Mouse (Mus musculus) adrenal gland, adult 2 months (tissue): ENCODE measurements around the gene Gadd45g. TPM values are rescaled to one million over a fixed set of nuclear protein-coding genes. Genes with fewer than 3 reads are reported as not detected.

Experiments used
- DNase-seq: peaks from one replicate; pipeline ENCODE4 v3.0.0; 2021
- polyA plus RNA-seq: library from polyadenylated mRNA; depleted of rRNA; stranded (reverse); fragments of >200 nt; gene quantifications from 2 replicates; pipeline ENCODE4 v1.2.3, GENCODE M21; 2012; rRNA removed
- total RNA-seq, 2 experiments: library from RNA; stranded (reverse); gene quantifications; 2 replicates each; pipeline ENCODE4 v1.2.3; 2021

Gadd45g gene
- total and polyA plus RNA-seq, 3 experiments: 20.8 to 57.6 (median 41.0) TPM

DNA sequence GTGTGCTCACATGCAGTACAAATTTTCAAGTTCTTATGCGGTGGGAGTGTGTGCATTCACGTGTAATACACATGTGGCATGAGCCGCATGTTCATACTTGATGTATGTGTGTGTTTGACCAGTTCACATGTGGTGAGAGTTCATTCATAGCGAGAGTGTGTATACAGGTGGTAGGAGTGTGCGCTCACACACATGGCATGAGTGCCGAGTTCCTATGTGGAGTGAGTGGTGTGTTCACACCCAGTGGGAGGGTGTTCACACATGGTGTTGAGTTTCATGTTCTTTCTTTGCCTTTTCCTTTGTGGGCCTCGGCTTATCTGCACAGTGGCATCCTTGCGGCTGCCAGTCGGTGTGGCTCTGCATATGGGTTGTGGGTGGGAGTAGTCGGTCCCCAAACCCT lies 39.1 kb downstream of the Gadd45g start:
- DNase-seq: no peak

GRCm38 (mm10) chr13:51886085-51886484 lies 39.6 kb downstream of the Gadd45g start:
- DNase-seq: no peak

DNA sequence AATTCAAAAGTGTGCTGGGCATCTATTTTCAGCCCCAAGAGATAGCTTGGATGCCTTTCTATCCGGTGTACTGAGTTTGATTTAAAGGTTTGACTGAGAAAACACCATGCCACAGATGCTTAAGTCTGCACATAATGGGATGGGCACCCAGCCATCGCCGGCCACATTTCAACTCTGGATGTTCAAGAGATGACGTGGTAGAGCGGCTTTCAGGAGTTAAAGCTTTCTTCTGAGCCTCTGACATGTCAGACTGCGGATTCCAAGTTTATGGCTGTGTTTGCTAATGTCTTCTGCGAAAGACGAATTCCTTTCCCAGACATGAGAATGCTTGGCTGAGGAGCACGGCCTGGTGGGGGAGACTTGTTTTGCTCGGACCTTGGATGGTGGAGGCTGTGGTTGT lies 40.2 kb downstream of the Gadd45g start:
- DNase-seq: no peak

- DNase-seq: no peak
These were observed 41.9 kb downstream of the Gadd45g start for GRCm38 (mm10) chr13:51888426-51888825.

DNA sequence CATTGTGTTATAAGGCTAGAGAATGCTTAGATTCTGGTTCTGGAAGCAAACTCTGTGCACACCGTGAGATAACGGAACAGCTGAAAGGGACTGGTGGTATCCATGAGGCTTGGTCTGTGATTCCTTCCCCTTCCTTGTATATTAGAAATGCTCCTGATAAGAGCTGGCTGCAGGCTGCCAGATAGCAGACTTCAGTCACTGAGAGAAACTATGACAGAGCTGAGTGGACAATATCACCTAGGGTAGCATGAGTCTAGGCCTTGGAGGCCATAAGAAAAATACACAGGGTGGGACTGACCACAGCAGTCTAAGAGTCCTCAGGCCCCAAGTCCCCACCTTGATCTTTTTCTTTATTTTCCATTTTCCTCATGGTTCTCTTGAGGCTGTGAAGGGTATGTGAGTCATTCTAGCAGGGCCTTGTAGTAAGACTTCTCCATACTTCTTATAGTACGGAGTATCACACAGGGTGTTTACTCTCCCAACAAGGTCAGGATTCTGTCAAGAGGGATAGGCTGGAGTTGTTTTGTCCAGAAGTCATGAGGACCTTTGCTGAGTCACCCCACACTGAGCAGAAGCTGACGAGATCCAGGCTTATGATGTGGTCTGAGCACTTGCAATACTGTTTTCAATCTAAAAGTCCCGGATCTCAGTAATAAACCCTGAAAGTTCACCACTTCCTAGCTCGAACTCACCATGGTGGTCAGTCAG lies 45.5 kb downstream of the Gadd45g start:
- no peak for DNase-seq

DNA sequence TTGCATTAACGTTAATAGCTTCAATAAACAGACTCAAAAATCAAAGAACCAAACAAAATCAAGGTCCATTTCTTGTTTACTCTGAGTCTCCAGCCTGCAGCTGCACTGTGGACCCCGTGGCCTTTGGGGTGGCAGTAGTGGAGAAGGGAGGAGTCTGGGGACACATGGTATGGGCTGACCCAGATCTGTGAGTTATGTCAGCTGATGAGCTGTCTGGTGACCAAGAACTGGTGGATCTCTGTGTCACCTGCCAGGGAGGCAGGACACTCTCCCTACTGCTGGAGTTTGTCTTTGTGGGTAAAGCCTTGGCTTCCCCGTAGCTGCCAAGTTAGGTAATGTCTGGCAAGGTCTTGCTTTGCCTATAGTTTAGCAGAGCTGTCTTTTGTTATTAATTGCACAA lies 51.1 kb downstream of the Gadd45g start:
- DNase-seq: no peak

Other genes with a start within 250 kb of the Gadd45g start
- 1 to 10 TPM; 6.9 TPM for gene Cks2, start 201.4 kb upstream of the Gadd45g start, total RNA-seq
- gene Cks2, start 201.4 kb upstream of the Gadd45g start, polyA plus RNA-seq: 7.2 and 8.3 TPM in 2 replicates
- 10 to 100 TPM; 18.0 to 26.4 TPM for gene Secisbp2, start 195.0 kb upstream of the Gadd45g start, total RNA-seq
- gene Secisbp2, start 195.0 kb upstream of the Gadd45g start, polyA plus RNA-seq: 16.9 and 18.3 TPM in 2 replicates
- 10 to 100 TPM; 14.6 to 15.1 TPM for gene Sema4d, start 52.9 kb upstream of the Gadd45g start, total RNA-seq
- gene Sema4d, start 52.9 kb upstream of the Gadd45g start, polyA plus RNA-seq: 13.3 and 13.7 TPM in 2 replicates